Mouse (Mus musculus) embryonic facial prominence, embryonic 12.5 days (tissue): Measurements from ENCODE around the gene Duxf3. TPM values are rescaled to one million over a fixed set of nuclear protein-coding genes. Genes with fewer than 3 reads are reported as not detected.

Source experiments
- ATAC-seq: fragments of 200-750 bp; cut with Nextera tagmentation; 2 replicates; pipeline ENCODE4 v1.8.0; 2017; ENCODE audit not compliant: insufficient number of reproducible peaks, insufficient read depth, low FRiP score, low TSS enrichment
- H3K27ac ChIP-seq: fragments of 300-500 bp; sonication (generic); 2 replicates; pipeline ENCODE4 v1.5.1; 2016; ENCODE audit warnings: mild to moderate bottlenecking
- H3K27me3 ChIP-seq: fragments of 300-500 bp; sonication (generic); 2 replicates; pipeline ENCODE4 v1.6.1; 2016; ENCODE audit warnings: mild to moderate bottlenecking, moderate library complexity
- H3K36me3 ChIP-seq: fragments of 300-500 bp; sonication (generic); 2 replicates; pipeline ENCODE4 v1.6.1; 2016; ENCODE audit warnings: mild to moderate bottlenecking
- H3K4me1 ChIP-seq: fragments of 300-500 bp; sonication (generic); 2 replicates; pipeline ENCODE4 v1.6.1; 2016
- H3K4me2 ChIP-seq: fragments of 300-500 bp; sonication (generic); replicated peaks from 2 replicates; pipeline ENCODE4 v1.6.1; 2016; ENCODE audit warnings: mild to moderate bottlenecking, moderate library complexity
- H3K4me3 ChIP-seq: fragments of 300-500 bp; sonication (generic); 2 replicates; pipeline ENCODE4 v1.5.1; 2016; ENCODE audit warnings: mild to moderate bottlenecking
- H3K9ac ChIP-seq: fragments of 300-500 bp; sonication (generic); 2 replicates; pipeline ENCODE4 v1.6.1; 2016; ENCODE audit warnings: mild to moderate bottlenecking, moderate library complexity
- H3K9me3 ChIP-seq: fragments of 300-500 bp; sonication (generic); 2 replicates; pipeline ENCODE4 v1.6.1; 2016; ENCODE audit warnings: mild to moderate bottlenecking, moderate library complexity
- WGBS: fragments of 180-500 bp; shearing (Covaris S2); methylation state at CpG from one replicate; pipeline ENCODE4 v1.1.7; 2016; 5-methylcytosine and 5-hydroxymethylcytosine counted together
- polyA plus RNA-seq: library from polyadenylated mRNA; unstranded; fragments of >200 nt; fragmentation: Nextera tagmentation; extraction: Ambion mirVana; gene quantifications from 2 replicates; pipeline ENCODE4 v1.2.1, GENCODE M21; 2016

The Duxf3 gene
- polyA plus RNA-seq, 1 experiment from 2014 or later = not detected

DNA sequence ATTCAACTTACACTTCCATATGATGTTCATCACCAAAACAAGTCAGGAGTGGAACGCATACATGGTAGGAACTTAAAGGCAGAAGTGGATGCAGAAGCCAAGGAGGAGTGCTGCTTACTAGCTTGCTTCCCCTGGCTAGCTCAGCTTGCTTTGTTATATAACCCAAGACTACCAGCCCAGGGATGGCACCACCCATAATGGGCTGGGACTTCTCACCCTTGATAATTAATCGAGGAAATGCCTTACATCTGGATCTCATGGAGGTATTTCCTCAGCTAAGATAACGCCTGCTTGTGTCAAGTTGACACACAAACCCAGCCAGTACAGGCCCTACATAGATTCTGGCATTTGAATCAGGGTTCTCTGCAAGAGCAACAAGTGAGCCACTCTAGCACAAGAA is 15.1 kb downstream of the Duxf3 start:
- Histone ChIP-seq H3K9ac (no peak overlapping the region), H3K9me3 (peaks cover 8% of the 10 kb centered on the region), H3K4me1 (no peaks in the 10 kb centered on the region), H3K27ac (no peak overlapping the region), H3K36me3 (no peaks in the 10 kb centered on the region), H3K4me2 (no peak overlapping the region), H3K27me3 (no peaks in the 10 kb centered on the region), H3K4me3 (no peak overlapping the region)
- ATAC-seq = no peak
- WGBS = 83% methylated on average over 3 of the region's 3 CpGs

DNA sequence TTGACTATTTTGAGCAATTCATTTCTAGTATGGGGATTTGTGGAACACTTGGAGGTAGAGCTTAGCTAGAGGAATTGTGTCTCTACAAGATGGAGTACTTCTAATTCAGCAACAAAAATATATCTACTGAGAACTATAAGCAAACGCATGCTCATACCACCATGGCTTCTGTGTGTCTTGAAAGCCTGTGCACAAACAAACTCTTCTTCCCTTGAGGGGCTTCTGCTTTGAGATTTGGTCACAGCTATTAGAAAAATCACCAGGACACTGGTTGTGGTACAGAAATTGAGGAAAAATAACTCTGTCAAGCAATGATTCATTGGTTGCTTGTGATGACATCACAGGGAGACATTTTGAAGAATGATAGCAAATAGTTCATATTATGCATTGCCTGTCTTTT is 17.1 kb downstream of the Duxf3 start:
- Histone ChIP-seq H3K36me3 (no peaks in the 10 kb centered on the region), H3K9ac (no peak overlapping the region), H3K27ac (no peak overlapping the region), H3K4me3 (no peak overlapping the region), H3K4me1 (no peaks in the 10 kb centered on the region), H3K9me3 (peaks cover 8% of the 10 kb centered on the region; the same call in 1 of the 2 replicates), H3K27me3 (no peaks in the 10 kb centered on the region), H3K4me2 (no peak overlapping the region)
- WGBS = 75% methylated on average over 1 of the region's 1 CpGs
- no peak for ATAC-seq

DNA sequence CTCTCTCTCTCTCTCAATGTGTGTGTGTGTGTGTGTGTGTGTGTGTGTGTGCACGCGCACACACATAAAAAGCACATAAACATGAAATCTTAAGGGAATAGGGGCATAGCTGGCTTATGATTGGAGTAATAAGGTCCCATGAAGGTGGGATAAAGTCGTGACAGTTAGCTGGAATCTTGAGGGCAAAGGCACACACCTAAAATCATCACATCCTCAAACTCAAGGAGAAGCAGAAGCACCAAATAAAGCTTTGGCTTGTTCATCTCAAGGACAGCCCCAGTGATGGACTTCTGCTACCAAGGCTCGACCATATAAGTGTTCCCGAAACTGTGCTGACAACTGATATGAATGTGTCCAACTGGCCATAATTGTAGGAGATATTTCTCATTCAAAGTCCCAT is 17.5 kb downstream of the Duxf3 start:
- Histone ChIP-seq H3K4me2 (no peak overlapping the region), H3K27ac (no peak overlapping the region), H3K27me3 (no peaks in the 10 kb centered on the region), H3K4me1 (no peaks in the 10 kb centered on the region), H3K9ac (no peak overlapping the region), H3K9me3 (peaks cover 8% of the 10 kb centered on the region; the same call in 1 of the 2 replicates), H3K4me3 (no peak overlapping the region), H3K36me3 (no peaks in the 10 kb centered on the region)
- no peak for ATAC-seq
- WGBS = 83% methylated on average over 5 of the region's 5 CpGs

DNA sequence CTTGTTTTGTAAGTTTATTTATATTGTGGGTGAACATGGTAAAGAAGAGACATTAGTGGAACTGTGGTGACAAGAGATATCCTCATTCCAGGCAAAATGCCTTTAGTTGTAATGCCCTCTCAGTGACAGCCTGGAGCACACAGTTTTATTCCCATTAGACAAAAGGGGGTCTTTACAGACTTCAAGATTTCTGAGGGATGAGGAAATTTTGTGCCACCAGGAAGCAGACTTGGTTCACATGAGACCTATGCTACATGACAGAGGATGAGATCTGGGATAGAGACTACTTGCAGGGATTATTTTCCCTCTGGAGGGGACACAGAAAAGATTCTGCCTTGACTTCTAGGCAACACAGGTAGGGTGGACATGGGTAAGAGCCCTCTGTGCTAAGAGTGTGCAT is 18.0 kb downstream of the Duxf3 start:
- H3K27ac ChIP-seq = no peak overlapping the region
- H3K4me3 ChIP-seq = no peak overlapping the region
- H3K9ac ChIP-seq = no peak overlapping the region
- H3K27me3 ChIP-seq = no peaks in the 10 kb centered on the region
- H3K4me2 ChIP-seq = no peak overlapping the region
- no peaks in the 10 kb centered on the region for H3K4me1 ChIP-seq
- peaks cover 8% of the 10 kb centered on the region; the same call in 1 of the 2 replicates for H3K9me3 ChIP-seq
- H3K36me3 ChIP-seq = no peaks in the 10 kb centered on the region
- no peak for ATAC-seq

DNA sequence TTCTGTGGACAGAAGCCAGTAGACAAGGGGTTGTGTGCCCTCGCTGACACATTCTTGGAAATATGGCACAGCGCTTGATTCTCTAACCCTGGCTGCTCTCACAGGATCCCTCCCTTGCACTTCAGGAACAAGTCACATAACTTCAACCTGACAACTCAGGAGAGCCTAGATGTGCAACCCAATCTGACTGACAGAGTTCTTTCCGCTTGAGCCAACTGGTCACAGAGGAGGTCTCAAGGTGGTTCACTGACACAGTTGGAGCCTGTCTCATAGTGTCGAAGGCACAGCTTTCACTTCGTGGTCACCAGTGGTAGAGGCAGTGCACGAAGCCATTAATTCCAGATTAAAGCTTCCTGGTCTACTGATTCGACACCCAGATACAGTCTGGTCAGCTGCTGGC is 20.2 kb downstream of the Duxf3 start:
- Histone ChIP-seq H3K4me2 (no peak overlapping the region), H3K4me1 (no peaks in the 10 kb centered on the region), H3K9ac (no peak overlapping the region), H3K27me3 (no peaks in the 10 kb centered on the region), H3K9me3 (peaks cover 6% of the 10 kb centered on the region; the same call in 1 of the 2 replicates), H3K36me3 (no peaks in the 10 kb centered on the region), H3K4me3 (no peak overlapping the region), H3K27ac (no peak overlapping the region)
- no peak for ATAC-seq
- WGBS = 77% methylated on average over 7 of the region's 7 CpGs

DNA sequence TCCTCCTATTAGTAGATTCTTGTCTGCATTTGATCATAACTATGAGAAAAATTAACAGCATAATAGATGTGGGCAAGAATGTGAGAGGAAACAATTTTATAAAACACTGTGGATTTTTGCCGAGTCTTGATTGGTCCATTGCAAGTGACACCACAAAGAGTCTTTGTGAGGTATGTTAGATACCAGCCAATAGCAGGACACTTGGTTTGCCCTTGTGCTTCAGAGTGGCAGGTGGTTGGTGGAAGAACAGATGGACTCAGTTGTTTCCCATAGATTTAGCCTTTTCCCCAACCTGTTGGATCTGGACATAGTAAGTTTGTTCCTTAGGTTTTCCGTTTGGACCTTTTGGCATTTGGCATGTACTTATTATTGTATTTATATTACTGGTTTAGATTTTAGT is 21.3 kb downstream of the Duxf3 start:
- H3K36me3 ChIP-seq = no peaks in the 10 kb centered on the region
- H3K4me1 ChIP-seq = no peaks in the 10 kb centered on the region
- H3K4me3 ChIP-seq = no peak overlapping the region
- ATAC-seq = no peak
- H3K27ac ChIP-seq = no peak overlapping the region
- WGBS = 82% methylated on average over 2 of the region's 2 CpGs
- peaks cover 3% of the 10 kb centered on the region; the same call in 1 of the 2 replicates for H3K9me3 ChIP-seq
- no peak overlapping the region for H3K4me2 ChIP-seq
- H3K27me3 ChIP-seq = no peaks in the 10 kb centered on the region
- H3K9ac ChIP-seq = no peak overlapping the region

DNA sequence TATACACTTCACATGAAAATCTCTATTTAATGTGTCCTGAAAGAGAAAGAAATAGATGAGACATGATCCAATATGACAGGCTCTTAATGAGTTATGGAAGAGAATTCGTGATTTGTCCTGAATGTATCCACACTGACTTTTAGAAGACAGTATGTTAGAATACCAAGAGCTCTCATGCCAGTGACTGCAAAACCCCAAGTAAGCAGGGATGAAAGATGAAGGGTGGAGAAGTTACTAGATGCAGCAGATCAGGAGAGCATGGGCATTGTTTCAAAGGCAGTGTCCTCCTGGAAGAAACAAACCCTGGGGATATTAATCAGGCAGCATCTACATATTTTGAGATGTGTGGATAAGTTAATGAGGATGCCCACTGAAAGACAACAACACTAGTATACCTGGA is 22.0 kb downstream of the Duxf3 start:
- H3K4me3 ChIP-seq = no peak overlapping the region
- H3K4me1 ChIP-seq = no peaks in the 10 kb centered on the region
- no peak overlapping the region for H3K27ac ChIP-seq
- ATAC-seq = no peak
- no peaks in the 10 kb centered on the region for H3K27me3 ChIP-seq
- no peaks in the 10 kb centered on the region for H3K36me3 ChIP-seq
- no peak overlapping the region for H3K4me2 ChIP-seq
- H3K9ac ChIP-seq = no peak overlapping the region
- WGBS = 56% methylated on average over 1 of the region's 1 CpGs
- H3K9me3 ChIP-seq = peaks cover 6% of the 10 kb centered on the region; the same call in 1 of the 2 replicates

DNA sequence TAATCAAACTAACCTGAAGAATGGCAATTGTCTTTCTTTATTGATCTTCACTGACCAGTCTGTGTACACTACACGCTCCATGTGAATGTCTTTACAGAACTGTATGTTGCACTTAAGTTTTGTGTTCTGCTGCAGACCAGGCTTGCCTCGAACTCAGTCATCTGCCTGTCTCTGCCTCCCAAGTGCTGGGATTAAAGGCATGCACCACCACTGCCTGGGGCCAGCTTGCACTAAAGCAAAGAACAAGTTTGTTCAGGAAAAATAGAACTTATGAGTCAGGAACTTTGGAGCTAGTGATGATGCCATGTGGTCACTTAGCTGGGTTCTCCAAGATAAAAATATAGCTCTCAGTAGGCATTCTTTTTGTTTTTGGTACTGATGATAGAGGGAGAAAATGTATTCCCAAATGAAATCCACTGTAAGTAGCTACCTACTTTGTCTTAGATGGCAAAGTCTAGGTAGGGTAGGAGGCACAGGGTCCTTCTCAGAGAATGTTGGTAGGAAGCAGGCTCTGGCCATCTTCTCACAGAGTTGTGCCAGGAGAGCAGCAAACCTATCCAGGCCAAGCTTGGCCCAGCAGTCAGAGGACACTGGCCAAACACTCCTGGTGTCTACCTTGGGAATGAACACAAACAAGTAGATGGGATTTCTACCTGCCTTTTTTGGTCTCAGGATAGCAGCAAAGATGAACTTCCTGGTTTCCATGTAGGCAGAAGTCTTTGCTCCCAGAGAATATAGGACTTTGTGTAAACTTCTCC is 22.6 kb downstream of the Duxf3 start:
- Histone ChIP-seq H3K27ac (no peak overlapping the region), H3K9ac (no peak overlapping the region), H3K4me2 (no peak overlapping the region), H3K27me3 (no peaks in the 10 kb centered on the region), H3K4me1 (no peaks in the 10 kb centered on the region), H3K9me3 (peaks cover 6% of the 10 kb centered on the region; the same call in 1 of the 2 replicates), H3K4me3 (no peak overlapping the region), H3K36me3 (no peaks in the 10 kb centered on the region)
- WGBS = 77% methylated on average over 2 of the region's 2 CpGs
- no peak for ATAC-seq

DNA sequence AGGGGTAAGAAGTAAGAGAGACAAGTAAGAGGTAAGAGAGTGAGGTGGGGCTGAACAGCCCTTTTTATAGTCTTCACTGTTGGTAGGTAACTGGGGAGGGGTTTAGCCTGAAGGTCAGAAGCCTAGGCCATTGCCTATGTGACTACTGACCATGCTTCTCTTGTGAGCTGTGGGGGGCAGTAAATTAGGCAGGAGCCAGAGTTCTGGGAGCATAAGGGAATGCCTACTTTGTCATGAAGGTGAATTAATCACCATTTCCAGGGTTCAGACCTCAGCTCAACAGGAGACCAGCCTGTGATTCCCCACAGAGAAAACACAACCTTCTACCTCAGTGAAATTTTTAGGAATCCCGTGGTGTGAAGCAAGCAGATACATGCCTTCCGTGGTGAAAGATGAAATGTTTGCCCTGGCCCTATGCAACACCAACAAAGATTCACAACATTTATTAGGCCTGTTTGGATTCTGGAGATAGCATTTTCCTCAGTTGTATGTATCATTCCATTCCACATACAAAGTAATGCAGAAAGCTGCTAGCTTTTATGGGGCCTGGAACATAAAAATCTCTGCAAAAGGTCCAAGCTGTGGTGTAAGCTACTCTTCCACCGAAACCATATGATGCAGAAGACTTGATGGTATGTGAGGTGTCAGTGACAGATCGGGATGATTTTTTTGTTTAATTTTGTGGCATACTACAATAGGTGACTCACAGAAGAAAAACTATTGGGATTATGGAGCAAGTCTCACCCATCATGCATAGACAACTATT is 25.7 kb downstream of the Duxf3 start:
- Histone ChIP-seq H3K36me3 (no peaks in the 10 kb centered on the region), H3K4me2 (no peak overlapping the region), H3K9ac (no peak overlapping the region), H3K4me1 (no peaks in the 10 kb centered on the region), H3K27me3 (no peaks in the 10 kb centered on the region), H3K4me3 (no peak overlapping the region), H3K9me3 (0 out of 2 replicates have a peak, but pooled peaks cover 3% of the 10 kb centered on the region), H3K27ac (no peak overlapping the region)
- 86% methylated on average over 4 of the region's 4 CpGs for WGBS
- peak; percentile 35; the same call in 1 of the 2 replicates for ATAC-seq

DNA sequence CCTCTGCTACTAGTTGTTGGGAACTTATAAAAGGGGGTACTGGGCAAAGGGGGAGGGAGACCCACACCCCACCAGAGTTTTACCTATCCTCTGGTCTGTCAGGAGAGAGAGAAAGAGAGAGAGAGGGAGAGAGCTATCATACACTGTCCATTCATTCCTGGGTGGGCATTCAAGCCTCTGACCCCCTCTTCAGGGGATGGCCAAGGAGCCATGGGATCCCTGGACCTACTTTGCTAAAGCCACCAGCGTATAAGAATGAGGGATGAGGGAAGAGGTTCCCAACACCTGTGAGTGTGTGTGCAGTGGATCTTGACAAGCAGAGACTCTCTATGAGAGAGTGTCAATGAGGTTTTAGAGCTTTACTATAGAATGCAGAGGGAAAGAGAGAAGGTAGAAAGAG is 26.5 kb downstream of the Duxf3 start:
- ATAC-seq = no peak
- no peak overlapping the region for H3K4me3 ChIP-seq
- no peak overlapping the region for H3K4me2 ChIP-seq
- H3K27me3 ChIP-seq = no peaks in the 10 kb centered on the region
- 0 out of 2 replicates have a peak, but pooled peaks cover 3% of the 10 kb centered on the region for H3K9me3 ChIP-seq
- no peak overlapping the region for H3K27ac ChIP-seq
- 43% methylated on average over 1 of the region's 1 CpGs for WGBS
- H3K4me1 ChIP-seq = no peaks in the 10 kb centered on the region
- H3K9ac ChIP-seq = no peak overlapping the region
- H3K36me3 ChIP-seq = no peaks in the 10 kb centered on the region
